Mouse (Mus musculus): ENCODE data around the gene Gria3. TPM values are rescaled to one million over a fixed set of nuclear protein-coding genes. Genes with fewer than 3 reads are reported as not detected.

Gria3 gene
- total RNA-seq, 1 experiment from 2014 or later = not detected

DNA sequence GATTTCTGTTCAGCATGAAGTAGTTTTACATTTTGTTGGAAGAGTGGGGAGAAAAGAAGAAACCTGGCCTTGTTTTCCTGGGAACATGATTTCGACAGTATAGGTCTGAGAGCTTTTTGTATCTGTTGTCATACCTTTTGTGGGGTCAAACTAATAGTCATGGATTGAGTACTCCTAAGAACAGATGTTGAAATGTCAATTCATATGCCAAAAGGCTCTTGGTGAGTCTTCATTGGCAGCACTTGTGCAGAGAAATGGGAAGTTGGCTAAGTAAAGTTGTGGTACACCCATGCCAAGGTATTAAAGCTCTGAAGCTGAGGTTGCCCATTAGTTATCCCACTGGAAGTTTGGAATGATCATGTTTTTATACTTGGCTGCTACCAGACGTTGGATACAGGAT, 135.2 kb downstream of the Gria3 start:
- ATAC-seq (replicated peaks; ENCODE audit: insufficient number of reproducible peaks, low FRiP score, low TSS enrichment, poor library complexity, severe bottlenecking) = no peak

DNA sequence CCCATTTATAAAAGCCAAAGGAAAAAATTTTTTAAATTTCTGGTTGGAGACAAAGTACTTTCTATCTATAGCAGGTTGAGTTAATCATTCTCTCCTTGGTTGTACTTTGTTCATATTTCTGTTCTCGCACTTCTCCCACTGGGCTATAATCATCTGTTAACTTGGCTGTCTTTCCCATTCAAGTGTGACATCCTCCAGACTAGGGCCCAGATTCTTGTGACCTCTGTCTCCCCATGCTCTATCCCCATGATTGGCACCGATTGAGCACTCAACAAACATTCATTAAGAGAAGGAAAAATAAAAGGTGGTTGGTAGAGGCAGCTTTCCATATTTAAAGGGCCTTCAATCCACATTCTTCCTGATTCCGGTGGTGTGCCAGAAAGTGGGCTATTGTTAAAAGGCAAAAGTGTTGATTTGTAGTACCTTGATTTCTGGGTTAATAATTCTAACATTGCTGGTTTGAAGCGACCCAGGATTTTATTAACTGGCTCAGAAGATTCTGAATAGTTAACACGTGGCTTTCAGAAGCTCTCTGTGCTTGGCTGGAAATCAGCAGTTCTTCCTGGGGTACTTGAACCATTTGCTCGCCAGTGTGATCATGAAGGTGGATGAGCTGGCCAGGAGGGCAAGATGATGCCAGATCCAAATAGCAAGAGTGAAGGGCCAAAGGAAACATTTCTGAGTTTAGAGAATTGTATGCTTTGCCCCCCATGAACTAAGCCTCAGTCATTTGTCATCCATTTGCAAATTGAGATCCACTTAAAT, 161.8 kb downstream of the Gria3 start:
- ATAC-seq (replicated peaks; ENCODE audit: insufficient number of reproducible peaks, low FRiP score, low TSS enrichment, poor library complexity, severe bottlenecking) = no peak

DNA sequence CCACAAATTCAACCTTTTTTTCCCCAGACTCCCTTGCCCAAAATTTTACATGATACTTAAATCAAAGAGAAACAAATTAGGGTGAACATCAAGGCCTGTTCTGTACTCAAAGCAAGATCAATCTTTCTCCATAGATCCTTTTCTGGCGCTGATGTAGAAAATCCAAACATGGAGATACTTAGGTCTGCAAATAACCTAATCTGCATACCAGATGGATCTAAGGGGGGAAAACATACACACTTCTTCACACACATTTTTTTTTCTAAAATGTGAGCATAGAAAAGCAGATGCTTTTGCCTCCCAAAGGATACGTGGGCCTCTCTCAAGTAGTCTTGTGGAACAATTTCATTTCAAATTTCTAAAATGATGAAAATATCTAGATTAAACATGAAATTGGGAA, 164.2 kb downstream of the Gria3 start:
- no peak for ATAC-seq (replicated peaks; ENCODE audit: insufficient number of reproducible peaks, low FRiP score, low TSS enrichment, poor library complexity, severe bottlenecking)

DNA sequence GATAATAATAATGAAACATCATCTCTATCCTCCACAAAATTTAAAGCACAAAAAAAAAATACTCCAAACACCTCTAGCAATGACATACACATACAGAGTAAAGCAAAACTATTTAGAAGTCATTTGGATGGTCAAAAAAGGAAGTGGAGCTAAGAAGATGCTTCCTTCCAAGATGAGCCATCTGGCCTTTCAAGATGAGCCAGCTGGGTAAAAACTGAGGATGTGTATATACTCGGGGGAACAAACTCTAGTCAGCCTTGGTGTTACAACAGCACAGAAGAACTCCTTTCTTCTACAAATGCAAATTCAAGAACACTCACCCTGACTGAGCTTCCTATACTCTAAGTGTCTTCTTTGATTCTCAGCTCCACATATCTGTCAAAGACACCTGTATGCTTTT, 172.4 kb downstream of the Gria3 start:
- ATAC-seq (replicated peaks; ENCODE audit: insufficient number of reproducible peaks, low FRiP score, low TSS enrichment, poor library complexity, severe bottlenecking) = no peak

DNA sequence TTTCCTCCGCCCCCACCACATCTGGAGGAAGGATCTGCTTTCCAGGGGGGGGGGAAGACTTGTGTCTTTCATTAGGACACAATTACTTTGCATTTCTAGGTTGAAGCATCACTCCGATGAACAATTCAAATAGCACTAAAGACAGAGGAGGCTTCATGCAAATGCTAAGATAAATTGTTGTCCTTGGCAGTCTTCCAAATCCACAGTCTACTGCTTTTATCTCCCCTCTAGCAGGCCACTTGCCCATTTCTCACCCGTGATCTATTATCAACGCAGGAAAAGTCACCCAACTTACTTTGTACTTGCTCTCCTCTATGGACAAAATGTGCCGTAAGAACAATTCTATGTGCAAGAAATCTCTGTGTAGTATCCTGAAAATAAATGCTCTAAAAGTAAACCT, 178.1 kb downstream of the Gria3 start:
- no peak for ATAC-seq (replicated peaks; ENCODE audit: insufficient number of reproducible peaks, low FRiP score, low TSS enrichment, poor library complexity, severe bottlenecking)

DNA sequence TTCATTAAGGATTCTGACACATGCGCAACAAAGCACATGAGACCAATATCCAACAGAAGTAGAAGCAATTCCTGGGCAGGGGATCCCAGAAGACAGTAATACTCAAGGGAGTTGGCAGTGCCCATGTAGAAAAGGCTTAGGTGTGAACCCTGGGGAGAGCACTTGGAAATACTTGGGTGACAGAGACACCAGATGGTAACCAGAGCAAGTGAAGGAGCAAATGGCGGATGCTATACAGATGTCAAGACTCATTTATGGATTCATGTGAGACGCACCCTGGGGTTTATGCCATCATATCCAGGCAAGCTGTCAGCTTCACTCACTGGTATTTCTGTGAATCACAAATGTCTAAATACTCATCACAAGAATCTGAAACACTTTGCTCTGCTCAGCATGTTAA, 187.0 kb downstream of the Gria3 start:
- no peak for ATAC-seq (replicated peaks; ENCODE audit: insufficient number of reproducible peaks, low FRiP score, low TSS enrichment, poor library complexity, severe bottlenecking)

DNA sequence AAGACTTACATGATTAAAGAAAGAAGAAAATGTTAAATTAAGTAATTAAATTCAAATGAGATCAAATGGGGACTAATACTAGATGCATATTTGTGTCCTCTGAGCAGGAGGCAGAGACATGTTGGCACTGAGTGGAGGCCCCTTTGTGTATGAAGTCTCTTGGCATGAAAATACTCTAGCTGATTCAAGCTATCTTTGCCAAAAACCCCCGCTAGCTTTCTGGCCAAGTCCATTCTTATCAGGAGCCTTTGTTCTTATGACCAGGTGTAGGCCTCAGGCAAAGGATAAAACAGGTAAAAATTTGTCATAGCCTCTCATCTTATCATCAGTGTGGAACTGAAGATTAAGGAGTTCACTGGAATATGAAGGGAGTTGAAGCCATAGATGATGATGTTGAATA, 206.5 kb downstream of the Gria3 start:
- no peak for ATAC-seq (replicated peaks; ENCODE audit: insufficient number of reproducible peaks, low FRiP score, low TSS enrichment, poor library complexity, severe bottlenecking)

DNA sequence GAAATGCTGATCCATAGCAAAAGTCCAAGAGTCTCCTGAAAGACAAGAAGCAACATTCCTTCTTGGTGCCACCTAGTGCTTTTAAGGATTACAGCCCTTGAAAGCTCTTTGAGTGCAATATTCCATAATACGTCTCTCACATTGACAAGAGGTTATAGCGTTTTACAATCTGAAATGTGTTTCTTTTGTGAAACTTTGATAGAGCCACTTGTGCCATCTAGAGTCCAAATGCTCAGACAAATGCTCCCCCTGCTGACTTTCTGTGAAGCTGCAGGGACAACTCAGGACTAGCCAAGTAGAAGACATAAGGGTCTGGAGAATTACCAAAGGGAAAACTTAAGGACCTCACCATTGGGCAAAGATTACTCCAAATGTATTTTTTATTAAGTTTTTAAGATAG, 214.3 kb downstream of the Gria3 start:
- ATAC-seq (replicated peaks; ENCODE audit: insufficient number of reproducible peaks, low FRiP score, low TSS enrichment, poor library complexity, severe bottlenecking) = no peak

DNA sequence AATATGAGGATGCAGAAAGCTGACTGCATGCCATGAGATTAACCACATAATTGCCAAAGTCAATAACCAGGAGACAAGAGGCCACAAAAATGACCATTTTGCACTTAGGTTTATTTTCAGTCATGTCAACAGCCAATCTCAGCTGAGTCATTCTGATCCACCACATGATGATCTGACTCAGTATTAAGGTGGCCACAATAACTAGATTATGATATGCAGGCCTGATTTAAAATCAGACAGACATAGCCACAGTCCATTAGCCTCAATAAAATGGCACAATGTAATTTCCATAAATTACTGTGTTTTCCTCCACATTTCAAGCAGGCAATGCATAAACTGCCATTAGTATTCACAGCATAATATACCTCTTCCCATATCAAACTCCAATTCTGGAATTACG, 216.3 kb downstream of the Gria3 start:
- ATAC-seq (replicated peaks; ENCODE audit: insufficient number of reproducible peaks, low FRiP score, low TSS enrichment, poor library complexity, severe bottlenecking) = no peak

DNA sequence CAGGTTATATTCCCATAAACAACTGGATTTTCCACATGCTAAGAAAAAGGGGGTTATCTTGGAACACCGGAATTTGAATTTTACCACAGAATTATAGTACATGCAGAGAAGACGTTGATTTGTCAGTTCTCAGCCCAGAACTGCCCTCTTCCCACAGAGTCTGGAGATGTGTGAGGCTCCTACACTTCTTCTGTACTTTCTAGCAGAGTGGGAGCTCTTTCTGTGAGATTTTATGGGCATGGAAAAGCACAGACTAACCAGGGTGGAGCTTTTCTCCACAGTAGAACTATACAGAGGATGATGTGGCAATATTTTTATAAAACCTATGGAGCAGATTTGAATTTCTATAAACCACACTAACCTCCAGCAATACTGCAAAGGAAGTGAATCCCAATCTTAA, 217.7 kb downstream of the Gria3 start:
- ATAC-seq (replicated peaks; ENCODE audit: insufficient number of reproducible peaks, low FRiP score, low TSS enrichment, poor library complexity, severe bottlenecking) = no peak

DNA sequence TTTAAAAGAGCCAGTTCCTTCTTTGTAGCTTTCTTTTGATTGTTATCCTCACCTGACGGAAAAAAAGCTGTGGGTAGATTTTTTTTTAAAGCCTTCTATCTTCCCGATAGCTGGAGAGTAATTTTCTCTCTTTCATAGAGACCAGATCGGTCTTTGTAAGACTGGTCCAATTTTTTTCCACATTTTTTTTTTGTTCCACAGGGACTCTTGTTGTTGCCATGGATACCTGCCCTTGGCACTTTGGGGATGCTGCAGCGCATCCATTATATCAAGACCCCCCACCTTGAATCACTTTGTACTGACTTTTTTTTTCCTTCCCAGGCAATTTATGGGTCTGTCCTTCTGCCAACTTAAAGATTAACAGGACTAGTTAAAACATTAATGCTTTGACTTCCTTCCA, 232.9 kb downstream of the Gria3 start:
- no peak for ATAC-seq (replicated peaks; ENCODE audit: insufficient number of reproducible peaks, low FRiP score, low TSS enrichment, poor library complexity, severe bottlenecking)

DNA sequence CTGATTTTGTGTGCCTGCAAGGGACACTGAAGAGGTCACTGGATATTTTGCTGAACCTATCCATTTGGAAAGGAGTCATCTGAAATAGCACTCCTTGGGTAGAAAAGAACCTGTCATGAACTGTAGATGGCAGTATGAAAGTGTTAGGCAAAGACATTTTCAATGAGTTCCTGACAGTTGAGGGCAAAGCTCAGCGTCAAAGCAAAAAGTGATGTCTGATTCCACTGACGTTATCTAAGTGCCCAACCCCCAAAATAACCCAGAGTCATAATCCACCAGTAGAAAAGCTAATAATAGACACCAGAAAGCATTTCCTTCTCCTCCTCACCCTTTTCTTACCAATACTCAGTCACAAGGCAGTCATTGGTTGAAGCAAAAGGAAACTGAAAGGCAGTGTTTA, 244.3 kb downstream of the Gria3 start:
- no peak for ATAC-seq (replicated peaks; ENCODE audit: insufficient number of reproducible peaks, low FRiP score, low TSS enrichment, poor library complexity, severe bottlenecking)

DNA sequence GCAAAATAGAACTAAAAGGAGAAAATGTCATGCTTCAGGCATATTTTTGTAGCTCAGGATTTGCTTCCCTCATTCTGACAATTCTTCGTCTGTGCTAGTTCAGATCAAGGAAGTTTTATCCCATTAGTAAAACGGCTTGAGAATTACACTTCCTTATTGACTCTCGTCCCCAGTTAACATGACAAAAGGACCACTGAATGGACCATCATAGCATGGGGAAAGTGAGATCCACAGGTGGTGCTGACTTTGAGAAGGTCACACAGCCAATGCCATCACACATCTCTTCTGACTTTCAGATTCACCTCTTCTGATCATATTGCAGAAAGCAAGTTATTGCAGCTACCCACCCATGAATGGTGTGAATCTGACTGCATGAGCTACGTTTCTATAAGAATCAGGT, 257.1 kb downstream of the Gria3 start:
- ATAC-seq (replicated peaks; ENCODE audit: insufficient number of reproducible peaks, low FRiP score, low TSS enrichment, poor library complexity, severe bottlenecking) = no peak

DNA sequence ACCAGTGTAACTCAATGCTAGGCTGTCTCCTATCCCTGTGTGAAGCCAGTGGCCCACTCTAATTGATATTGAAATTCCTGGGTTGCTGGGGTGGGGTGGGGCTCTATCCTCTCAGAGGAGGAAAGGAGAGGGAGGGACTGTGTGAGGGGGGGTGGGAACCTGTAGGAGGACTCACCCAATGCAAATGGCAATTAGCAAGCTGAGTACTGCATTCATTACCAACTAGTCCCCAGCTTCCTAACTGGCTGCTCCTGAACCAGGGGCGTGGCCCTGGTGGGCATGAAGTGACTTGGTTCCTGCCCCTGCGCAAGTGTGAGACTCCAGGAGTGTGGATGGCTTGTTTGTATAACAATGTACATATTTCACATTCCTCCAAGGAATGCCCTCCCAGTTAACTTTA, 288.2 kb downstream of the Gria3 start:
- ATAC-seq (replicated peaks; ENCODE audit: insufficient number of reproducible peaks, low FRiP score, low TSS enrichment, poor library complexity, severe bottlenecking) = no peak

DNA sequence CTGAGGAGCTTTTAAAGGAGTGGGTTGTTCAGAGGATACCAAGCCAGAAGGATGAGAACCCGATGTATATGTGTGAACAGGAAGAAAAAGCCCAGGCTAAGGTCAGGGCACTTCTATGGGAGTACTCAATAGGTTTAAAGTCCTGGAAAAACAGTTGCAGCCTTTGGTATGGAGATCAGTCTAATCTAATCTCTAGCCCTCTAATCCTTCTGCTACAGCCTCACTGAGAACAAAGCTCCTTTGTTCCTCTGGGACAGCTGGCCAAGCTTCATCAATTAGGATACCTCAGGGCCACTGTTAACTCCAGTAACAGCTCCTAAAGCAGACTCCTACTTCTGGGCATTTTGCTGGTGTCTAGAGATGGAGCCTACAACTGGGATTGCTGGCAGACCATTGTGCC, 291.4 kb downstream of the Gria3 start:
- ATAC-seq (replicated peaks; ENCODE audit: insufficient number of reproducible peaks, low FRiP score, low TSS enrichment, poor library complexity, severe bottlenecking) = no peak

All from monocyte, adult 5-6 weeks (primary cell).